Mouse (Mus musculus) embryonic facial prominence, embryonic 13.5 days (tissue): ENCODE data around the gene Slc30a6. TPM values are rescaled to one million over a fixed set of nuclear protein-coding genes. Genes with fewer than 3 reads are reported as not detected.
"Not testable (repeated sequence)": the region's sequence is repeated elsewhere in the genome, so short reads cannot be mapped to it uniquely, and the experiment has no call there.

Experiments
- ATAC-seq: fragments of 200-750 bp; cut with Nextera tagmentation; 2 replicates; pipeline ENCODE4 v1.8.0; 2017; ENCODE audit warnings: low read depth; ENCODE audit not compliant: insufficient number of reproducible peaks, insufficient read depth, low FRiP score, low TSS enrichment
- H3K27ac ChIP-seq: fragments of 300-500 bp; sonication (generic); 2 replicates; pipeline ENCODE4 v1.5.1; 2015; ENCODE audit warnings: moderate library complexity, mild to moderate bottlenecking, inconsistent platforms
- H3K27me3 ChIP-seq: fragments of 300-500 bp; sonication (generic); 2 replicates; pipeline ENCODE4 v1.6.1; 2015; ENCODE audit warnings: mild to moderate bottlenecking, inconsistent platforms
- H3K36me3 ChIP-seq: fragments of 300-500 bp; sonication (generic); 2 replicates; pipeline ENCODE4 v1.6.1; 2015; ENCODE audit warnings: mild to moderate bottlenecking, inconsistent platforms
- H3K4me1 ChIP-seq: fragments of 300-500 bp; sonication (generic); 2 replicates; pipeline ENCODE4 v1.6.1; 2015; ENCODE audit warnings: inconsistent platforms
- H3K4me2 ChIP-seq: fragments of 300-500 bp; sonication (generic); 2 replicates; pipeline ENCODE4 v1.6.1; 2015; ENCODE audit warnings: moderate library complexity, mild to moderate bottlenecking, inconsistent platforms
- H3K4me3 ChIP-seq: fragments of 300-500 bp; sonication (generic); 2 replicates; pipeline ENCODE4 v1.5.1; 2015; ENCODE audit warnings: mild to moderate bottlenecking, inconsistent platforms
- H3K9ac ChIP-seq: fragments of 300-500 bp; sonication (generic); 2 replicates; pipeline ENCODE4 v1.6.1; 2015; ENCODE audit warnings: mild to moderate bottlenecking, inconsistent platforms
- H3K9me3 ChIP-seq: fragments of 300-500 bp; sonication (generic); 2 replicates; pipeline ENCODE4 v1.6.1; 2016; ENCODE audit warnings: inconsistent platforms
- WGBS: fragments of 180-500 bp; shearing (Covaris S2); methylation state at CpG from one replicate; pipeline ENCODE4 v1.1.7; 2015; ENCODE audit warnings: mixed read lengths; 5-methylcytosine and 5-hydroxymethylcytosine counted together
- polyA plus RNA-seq: library from polyadenylated mRNA; unstranded; fragments of >200 nt; fragmentation: Nextera tagmentation; extraction: Ambion mirVana; gene quantifications from 2 replicates; pipeline ENCODE4 v1.2.1, GENCODE M21; 2015

Slc30a6 gene
- polyA plus RNA-seq, 1 experiment from 2014 or later = 38.4 TPM

- 75% methylated on average over 3 of the region's 3 CpGs for WGBS
- ATAC-seq = no peak
- H3K4me1 ChIP-seq = no peaks in the 10 kb centered on the region
- no peak overlapping the region for H3K4me2 ChIP-seq
- no peak overlapping the region for H3K9ac ChIP-seq
- H3K9me3 ChIP-seq = no peaks in the 10 kb centered on the region
- H3K27me3 ChIP-seq = no peaks in the 10 kb centered on the region
- H3K4me3 ChIP-seq = no peak overlapping the region
- H3K36me3 ChIP-seq = no peaks in the 10 kb centered on the region
- H3K27ac ChIP-seq = no peak overlapping the region
Observed at GRCm38 (mm10) chr17:74453928-74454327, 58.5 kb downstream of the Slc30a6 start.

- WGBS = 84% methylated on average over 1 of the region's 1 CpGs
- H3K9ac ChIP-seq = no peak overlapping the region
- H3K4me2 ChIP-seq = no peak overlapping the region
- H3K27me3 ChIP-seq = no peaks in the 10 kb centered on the region
- H3K36me3 ChIP-seq = no peaks in the 10 kb centered on the region
- H3K4me3 ChIP-seq = no peak overlapping the region
- no peaks in the 10 kb centered on the region for H3K4me1 ChIP-seq
- no peak for ATAC-seq
- no peak overlapping the region for H3K27ac ChIP-seq
- H3K9me3 ChIP-seq = no peaks in the 10 kb centered on the region
Observed at GRCm38 (mm10) chr17:74454660-74455059, 59.3 kb downstream of the Slc30a6 start.

GRCm38 (mm10) chr17:74455426-74455825, 60.0 kb downstream of the Slc30a6 start:
- H3K27me3 ChIP-seq = no peaks in the 10 kb centered on the region
- H3K27ac ChIP-seq = no peak overlapping the region
- H3K4me3 ChIP-seq = no peak overlapping the region
- H3K9me3 ChIP-seq = no peaks in the 10 kb centered on the region
- H3K9ac ChIP-seq = no peak overlapping the region
- no peak overlapping the region for H3K4me2 ChIP-seq
- WGBS = 80% methylated on average over 4 of the region's 4 CpGs
- ATAC-seq = no peak
- no peaks in the 10 kb centered on the region for H3K36me3 ChIP-seq
- no peaks in the 10 kb centered on the region for H3K4me1 ChIP-seq

- no peak overlapping the region for H3K9ac ChIP-seq
- H3K4me1 ChIP-seq = no peaks in the 10 kb centered on the region
- no peak for ATAC-seq
Observed at GRCm38 (mm10) chr17:74456825-74457224, 61.4 kb downstream of the Slc30a6 start.

GRCm38 (mm10) chr17:74457972-74458677, 62.7 kb downstream of the Slc30a6 start:
- H3K4me1 ChIP-seq = no peaks in the 10 kb centered on the region
- no peak for ATAC-seq
- H3K4me3 ChIP-seq = no peak overlapping the region
- H3K36me3 ChIP-seq = no peaks in the 10 kb centered on the region
- H3K27me3 ChIP-seq = no peaks in the 10 kb centered on the region
- H3K4me2 ChIP-seq = no peak overlapping the region
- H3K9me3 ChIP-seq = no peaks in the 10 kb centered on the region
- H3K9ac ChIP-seq = no peak overlapping the region
- WGBS = 75% methylated on average over 10 of the region's 10 CpGs
- H3K27ac ChIP-seq = no peak overlapping the region

More at GRCm38 (mm10) chr17:74456825-74457224, 61.4 kb downstream of the Slc30a6 start:
- 88% methylated on average over 5 of the region's 5 CpGs for WGBS
- no peaks in the 10 kb centered on the region for H3K36me3 ChIP-seq
- no peak overlapping the region for H3K4me2 ChIP-seq
- H3K27ac ChIP-seq = no peak overlapping the region
- no peak overlapping the region for H3K4me3 ChIP-seq
- H3K9me3 ChIP-seq = no peaks in the 10 kb centered on the region
- no peaks in the 10 kb centered on the region for H3K27me3 ChIP-seq

- Histone ChIP-seq H3K36me3 (no peaks in the 10 kb centered on the region), H3K9ac (no peak within 1 kb of the TSS), H3K27ac (no peak within 1 kb of the TSS), H3K4me3 (no peak within 1 kb of the TSS), H3K4me1 (no peaks in the 10 kb centered on the region), H3K9me3 (no peaks in the 10 kb centered on the region), H3K27me3 (no peaks in the 10 kb centered on the region), H3K4me2 (no peak within 1 kb of the TSS)
- 49% methylated on average over 8 of the region's 8 CpGs for WGBS
- ATAC-seq = no peak
Observed at GRCm38 (mm10) chr17:74458711-74459408, 63.5 kb downstream of the Slc30a6 start, which contains the start of gene Nlrc4. Gene Nlrc4 (minus strand): TSS chr17:74459142.

GRCm38 (mm10) chr17:74463510-74463909, 68.1 kb downstream of the Slc30a6 start:
- no peaks in the 10 kb centered on the region for H3K36me3 ChIP-seq
- H3K9ac ChIP-seq = no peak overlapping the region
- ATAC-seq = no peak
- H3K27ac ChIP-seq = no peak overlapping the region
- no peak overlapping the region for H3K4me3 ChIP-seq
- no peaks in the 10 kb centered on the region for H3K9me3 ChIP-seq
- no peak overlapping the region for H3K4me2 ChIP-seq
- H3K27me3 ChIP-seq = no peaks in the 10 kb centered on the region
- H3K4me1 ChIP-seq = no peaks in the 10 kb centered on the region

GRCm38 (mm10) chr17:74467981-74468380, 72.6 kb downstream of the Slc30a6 start:
- 76% methylated on average over 2 of the region's 2 CpGs for WGBS
- ATAC-seq, H3K9ac ChIP-seq: not testable (repeated sequence)

GRCm38 (mm10) chr17:74470133-74470532, 74.7 kb downstream of the Slc30a6 start:
- WGBS = 79% methylated on average over 6 of the region's 6 CpGs
- not testable (repeated sequence) for H3K4me2 ChIP-seq, H3K9ac ChIP-seq, H3K4me3 ChIP-seq, H3K27me3 ChIP-seq, H3K36me3 ChIP-seq, H3K27ac ChIP-seq, H3K9me3 ChIP-seq, H3K4me1 ChIP-seq, ATAC-seq

More at GRCm38 (mm10) chr17:74467981-74468380, 72.6 kb downstream of the Slc30a6 start:
- H3K9me3 ChIP-seq, H3K27ac ChIP-seq, H3K4me3 ChIP-seq, H3K4me1 ChIP-seq, H3K36me3 ChIP-seq, H3K4me2 ChIP-seq, H3K27me3 ChIP-seq: not testable (repeated sequence)

Other genes with a start within 250 kb of the Slc30a6 start
- 80.3 and 85.8 TPM in 2 replicates for gene Memo1, start 100.1 kb upstream of the Slc30a6 start, polyA plus RNA-seq
- 226 and 247 TPM in 2 replicates for gene Dpy30, start 71.7 kb upstream of the Slc30a6 start, polyA plus RNA-seq
- gene Spast, start 56.6 kb upstream of the Slc30a6 start, polyA plus RNA-seq = 15.6 and 20.3 TPM in 2 replicates
- 0.26 and 0.38 TPM in 2 replicates for gene Nlrc4, start 63.5 kb downstream of the Slc30a6 start, polyA plus RNA-seq
- 56.5 and 60.5 TPM in 2 replicates for gene Yipf4, start 93.9 kb downstream of the Slc30a6 start, polyA plus RNA-seq
- gene Birc6, start 132.7 kb downstream of the Slc30a6 start, polyA plus RNA-seq = 102 and 105 TPM in 2 replicates